Mouse (Mus musculus) lung, postnatal 0 days (tissue): ENCODE data around the gene Lrriq4.

Source experiments
- CTCF ChIP-seq: IDR thresholded peaks from 2 replicates; pipeline ENCODE4 v1.5.1; 2016; ENCODE audit warnings: antibody characterized with exemption, mild to moderate bottlenecking
- EP300 ChIP-seq: IDR thresholded peaks from 2 replicates; pipeline ENCODE4 v1.6.1; 2016; ENCODE audit warnings: antibody characterized with exemption, mild to moderate bottlenecking, control low read depth

- no peak for TF ChIP-seq CTCF
- no peak for TF ChIP-seq EP300
Observed at GRCm38 (mm10) chr3:30635629-30636028, 8.7 kb upstream of the Lrriq4 start.
